Mouse (Mus musculus): ENCODE data around the gene Dnah7a. TPM values are rescaled to one million over a fixed set of nuclear protein-coding genes. Genes with fewer than 3 reads are reported as not detected.
"Not testable (repeated sequence)": the region's sequence is repeated elsewhere in the genome, so short reads cannot be mapped to it uniquely, and the experiment has no call there.

Gene Dnah7a
- total RNA-seq, 2 experiments from 2014 or later = not detected

DNA sequence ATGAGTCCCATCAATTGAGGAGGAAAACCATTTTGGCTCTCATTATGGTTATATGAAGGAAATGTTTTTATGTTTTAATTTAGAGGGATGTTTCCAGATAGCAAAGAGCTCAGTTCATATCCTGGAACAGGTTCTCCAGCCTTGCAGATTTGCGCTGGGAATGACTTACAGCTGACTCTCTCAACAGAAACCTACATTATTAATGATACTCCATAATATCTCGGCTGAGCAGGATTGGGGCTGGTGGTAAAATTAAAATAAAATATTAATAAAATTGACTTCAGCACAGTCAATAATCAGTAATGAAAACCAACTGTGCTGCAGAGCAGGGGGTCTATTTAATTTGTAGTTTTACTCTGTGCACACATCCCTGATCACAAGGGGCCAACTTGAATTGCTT lies 274.2 kb downstream of the Dnah7a start:
- not testable (repeated sequence) for ATAC-seq (replicated peaks; ENCODE audit: low FRiP score, poor library complexity, severe bottlenecking)

DNA sequence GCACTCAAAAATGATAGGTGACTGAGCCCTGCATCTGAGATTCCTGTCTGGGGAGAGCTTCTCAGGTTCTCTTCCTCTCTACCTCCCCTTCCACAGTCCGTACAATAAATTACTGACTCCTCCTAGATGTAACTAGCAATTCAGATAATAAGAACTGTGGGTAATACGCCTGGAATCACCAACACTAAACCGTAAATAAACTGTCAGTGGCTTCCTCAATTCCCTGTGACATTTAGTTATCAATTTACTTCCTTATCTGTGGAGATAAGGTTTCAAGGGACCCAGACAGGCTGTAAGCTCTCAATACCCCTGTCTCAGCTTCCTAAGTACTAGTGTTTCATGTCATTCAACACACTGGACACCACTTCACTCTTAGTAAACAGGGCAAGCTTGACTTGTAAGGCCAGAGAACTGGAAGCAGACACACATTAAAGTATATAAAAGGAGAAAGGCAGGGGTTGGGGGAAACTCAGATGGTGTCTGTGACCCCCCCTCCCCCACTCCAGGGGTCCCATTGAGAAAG lies 300.7 kb downstream of the Dnah7a start:
- no peak for ATAC-seq (replicated peaks; ENCODE audit: low FRiP score, poor library complexity, severe bottlenecking)

DNA sequence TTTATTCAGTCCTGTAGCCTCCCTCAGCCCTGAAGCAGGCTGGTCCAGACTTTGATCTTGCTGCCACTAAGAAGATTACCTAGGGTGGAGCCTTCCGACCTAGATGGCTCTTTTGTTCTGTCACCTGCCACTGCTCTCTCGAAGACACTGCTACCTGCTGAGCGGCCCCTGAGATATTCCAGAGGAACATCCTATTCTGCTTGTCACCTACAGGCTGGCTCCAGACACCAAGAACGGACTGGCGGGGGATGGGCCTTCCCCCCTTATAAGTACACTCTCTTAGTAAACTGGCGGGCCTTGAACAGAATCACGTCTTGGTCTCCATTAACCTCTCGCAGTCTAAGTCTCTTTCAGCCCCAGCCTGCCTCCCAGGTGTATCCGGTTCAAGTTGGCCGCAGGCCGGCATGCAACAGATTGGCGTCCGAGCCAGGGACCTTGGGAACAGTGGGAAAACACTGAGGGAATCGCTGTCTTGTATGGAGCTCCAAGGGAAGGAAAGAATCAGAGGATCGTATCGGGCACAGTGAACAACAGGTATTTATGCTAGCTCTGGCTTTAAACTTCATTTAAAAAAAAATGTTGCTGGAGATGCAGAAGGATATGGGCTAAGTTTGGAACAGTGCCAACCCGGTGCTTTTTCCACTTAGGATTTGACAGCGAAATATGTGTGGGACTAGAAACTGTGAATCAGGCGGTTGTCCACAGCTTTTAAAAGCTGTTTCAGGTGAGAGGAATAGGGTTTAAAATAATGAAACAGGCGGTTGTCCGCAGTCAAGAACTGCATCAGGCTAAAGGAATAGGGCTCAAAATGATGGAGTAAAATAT lies 312.4 kb downstream of the Dnah7a start:
- ATAC-seq (replicated peaks; ENCODE audit: low FRiP score, poor library complexity, severe bottlenecking) = not testable (repeated sequence)

DNA sequence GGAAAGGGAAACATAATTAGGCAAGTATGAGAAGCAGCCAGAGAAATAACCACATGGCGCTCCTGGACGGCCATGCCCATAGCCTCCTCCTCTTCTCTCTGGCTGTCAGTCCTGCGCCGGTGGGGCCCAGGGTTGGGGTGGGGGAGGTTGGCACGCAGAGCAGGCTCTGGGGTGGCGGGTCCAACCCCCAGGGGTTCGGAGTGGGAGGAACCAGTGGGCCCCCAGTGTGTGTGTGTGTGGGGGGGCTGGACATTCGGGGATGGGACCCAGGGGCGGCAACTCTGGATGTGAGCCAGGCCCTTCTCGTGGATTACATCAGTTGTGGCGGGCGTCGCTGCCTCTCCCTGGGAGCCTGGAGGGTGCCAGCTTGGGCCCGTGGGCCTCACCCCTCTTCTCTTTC lies 317.8 kb downstream of the Dnah7a start:
- ATAC-seq (replicated peaks; ENCODE audit: low FRiP score, poor library complexity, severe bottlenecking) = no peak

GRCm38 (mm10) chr1:53384085-53384688 lies 322.4 kb downstream of the Dnah7a start:
- ATAC-seq (replicated peaks; ENCODE audit: low FRiP score, poor library complexity, severe bottlenecking) = no peak

- ATAC-seq (replicated peaks; ENCODE audit: low FRiP score, poor library complexity, severe bottlenecking) = no peak
These were observed 328.9 kb downstream of the Dnah7a start for GRCm38 (mm10) chr1:53377731-53378130.

DNA sequence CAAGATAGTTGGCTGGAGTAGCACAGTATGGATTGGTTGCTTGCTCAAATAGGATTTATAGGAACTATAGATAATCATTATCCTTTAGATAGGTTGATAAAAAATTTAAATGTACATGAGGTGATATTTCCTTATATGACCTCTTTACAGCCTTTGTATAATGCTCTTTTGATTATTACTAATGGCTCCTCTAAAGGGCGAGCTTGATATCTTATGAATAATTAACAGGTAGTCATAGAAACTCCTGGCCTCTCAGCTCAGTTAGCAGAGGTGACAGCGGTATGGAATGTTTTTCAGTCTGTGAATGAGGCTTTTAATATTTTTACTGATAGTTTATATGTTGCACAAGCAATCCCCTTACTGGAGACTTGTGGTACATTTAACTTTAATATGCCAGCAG lies 330.6 kb downstream of the Dnah7a start:
- ATAC-seq (replicated peaks; ENCODE audit: low FRiP score, poor library complexity, severe bottlenecking) = not testable (repeated sequence)

- no peak for ATAC-seq (replicated peaks; ENCODE audit: low FRiP score, poor library complexity, severe bottlenecking)
These were observed 347.6 kb downstream of the Dnah7a start for GRCm38 (mm10) chr1:53358988-53359387.

DNA sequence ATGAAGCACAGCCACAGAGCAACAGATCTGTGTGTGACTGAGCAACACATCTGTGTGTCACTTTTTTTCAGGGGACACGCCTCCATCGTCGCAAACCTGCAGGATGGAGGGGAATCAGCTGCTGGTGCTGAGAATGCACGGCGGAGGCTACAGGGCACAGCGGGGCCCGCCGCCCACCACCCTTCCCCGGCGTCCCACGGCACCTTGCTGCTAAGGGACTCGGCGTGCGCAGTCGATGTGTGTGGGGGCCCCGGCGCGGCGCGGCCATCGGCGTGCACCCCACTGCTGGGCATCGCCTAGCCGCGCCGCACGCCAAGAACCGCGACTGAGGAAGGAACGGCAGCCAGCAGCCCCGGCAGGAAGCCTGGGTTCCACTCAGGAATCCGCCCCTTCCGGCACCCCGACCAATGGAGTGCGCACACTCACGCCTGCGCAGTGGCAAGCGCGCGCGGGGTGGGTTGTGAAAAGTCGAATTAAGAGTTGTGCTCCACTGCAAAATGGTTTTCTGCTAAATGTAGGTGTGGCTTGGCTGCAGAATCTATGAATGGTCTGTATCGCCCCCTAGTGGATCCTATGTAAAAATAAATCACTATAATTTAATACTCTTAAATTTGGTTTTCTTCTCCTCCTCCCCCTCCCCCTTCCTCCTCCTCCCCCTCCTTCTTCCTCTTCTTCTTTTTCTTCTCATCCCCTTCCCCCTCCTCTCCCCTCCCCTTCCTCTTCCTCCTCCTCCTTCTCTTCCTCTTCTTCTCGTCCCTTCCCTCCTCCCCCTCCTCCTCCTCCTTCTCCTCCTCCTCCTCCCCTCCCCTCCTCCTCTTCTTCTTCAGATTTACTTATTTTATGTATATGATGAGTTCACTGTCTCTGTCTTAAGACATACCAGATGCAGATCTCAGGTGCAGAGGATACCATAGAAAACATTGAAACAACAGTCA lies 354.0 kb downstream of the Dnah7a start, which contains the start of the genes Asdurf, Gm28551 and Asnsd1:
Asdurf (minus strand) TSS at position 293 of the 935 bp plus-strand sequence.
Gm28551 (minus strand) TSS at position 341 of the 935 bp plus-strand sequence.
Asnsd1 (minus strand) TSS at position 426 of the 935 bp plus-strand sequence.
- ATAC-seq (replicated peaks; ENCODE audit: low FRiP score, poor library complexity, severe bottlenecking) = peak; percentile 100

Other genes with a start within 250 kb of the Dnah7a start
- 62.7 and 91.0 TPM in 2 replicates for gene Stk17b, start 78.4 kb upstream of the Dnah7a start, total RNA-seq (2015; ENCODE audit: low replicate concordance)
- 52.5 and 61.0 TPM in 2 replicates for gene Stk17b, start 78.4 kb upstream of the Dnah7a start, total RNA-seq (2017; ENCODE audit: low replicate concordance)

Measured in erythroid progenitor cell, adult 5-6 weeks (primary cell).